Mouse (Mus musculus) thymus, postnatal 0 days (tissue): ENCODE measurements around the gene Gm3776. TPM values are rescaled to one million over a fixed set of nuclear protein-coding genes. Genes with fewer than 3 reads are reported as not detected.
"Not testable (repeated sequence)": the region's sequence is repeated elsewhere in the genome, so short reads cannot be mapped to it uniquely, and the experiment has no call there.

Experiments
- DNase-seq: peaks from one replicate; pipeline ENCODE4 v3.0.0-alpha.2; 2015; ENCODE audit warnings: low spot score
- polyA plus RNA-seq: library from polyadenylated mRNA; unstranded; fragments of >200 nt; fragmentation: Nextera tagmentation; extraction: Ambion mirVana; gene quantifications from 2 replicates; pipeline ENCODE4 v1.2.1, GENCODE M21; 2015

The Gm3776 gene
- polyA plus RNA-seq: 0.24 TPM in 1 of 2 replicates, not detected in the other

DNA sequence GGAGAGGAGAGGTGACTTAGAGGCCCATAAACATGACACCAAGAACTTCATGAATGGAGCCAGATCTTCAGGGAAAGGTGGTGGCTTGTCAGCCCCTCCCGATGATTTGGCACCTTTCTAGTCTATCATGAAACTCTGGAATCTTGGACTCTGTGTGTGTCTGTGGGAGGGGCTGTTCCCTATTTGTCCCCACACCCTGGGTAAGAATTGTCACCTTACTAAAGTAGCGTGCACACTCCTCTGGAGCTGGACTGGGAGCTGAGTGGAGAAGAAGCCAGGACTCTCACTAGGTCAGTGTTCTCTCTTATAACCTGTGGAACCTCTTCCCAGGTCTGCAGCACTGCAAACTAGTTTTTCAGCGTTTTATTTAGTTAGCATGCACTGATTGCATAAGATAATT, at the start of gene Gm3776:
TSS of gene Gm3776 (plus strand) at position 216 of the 400 bp plus-strand sequence.
- DNase-seq: not testable (repeated sequence)

DNA sequence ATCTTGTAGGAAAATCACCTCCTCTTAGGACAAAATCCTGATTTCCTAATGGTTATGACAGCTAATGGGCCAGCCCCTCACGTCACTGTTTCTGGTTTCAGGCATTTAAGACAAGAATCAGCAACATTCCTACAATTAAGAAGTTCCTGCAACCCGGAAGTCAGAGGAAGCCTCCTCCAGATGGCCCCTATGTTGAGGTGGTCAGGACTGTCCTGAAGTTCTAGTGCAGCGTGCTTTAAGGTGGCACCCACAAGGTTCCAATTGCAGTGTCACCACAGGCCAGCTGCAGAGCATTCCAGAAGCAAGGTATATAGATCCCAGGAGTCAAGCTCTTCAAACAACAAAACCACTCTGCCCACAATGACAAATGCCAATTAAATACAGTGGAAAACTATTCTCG, 48.0 kb upstream of the Gm3776 start:
- no peak for DNase-seq

- DNase-seq: no peak
Observed at GRCm38 (mm10) chr9:78210079-78210478, 46.9 kb upstream of the Gm3776 start.

DNA sequence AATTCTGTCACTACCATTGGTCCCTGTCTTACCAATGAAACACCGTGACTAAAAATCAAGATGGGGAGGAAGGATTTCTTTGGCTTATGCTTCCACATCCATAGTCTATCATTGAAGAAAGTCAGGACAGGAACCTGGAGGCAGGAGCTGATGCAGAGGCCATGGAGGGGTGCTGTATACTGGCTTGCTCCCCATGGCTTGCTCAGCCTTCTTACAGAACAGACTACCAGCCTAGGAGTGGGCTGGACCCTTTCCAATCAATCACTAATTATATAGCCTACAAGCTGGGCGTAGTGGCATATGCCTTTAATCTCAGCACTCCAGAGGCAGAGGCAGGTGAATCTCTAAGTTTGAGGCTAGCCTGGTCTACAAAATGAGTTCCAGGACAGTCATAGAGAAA, 46.1 kb upstream of the Gm3776 start:
- no peak for DNase-seq

DNA sequence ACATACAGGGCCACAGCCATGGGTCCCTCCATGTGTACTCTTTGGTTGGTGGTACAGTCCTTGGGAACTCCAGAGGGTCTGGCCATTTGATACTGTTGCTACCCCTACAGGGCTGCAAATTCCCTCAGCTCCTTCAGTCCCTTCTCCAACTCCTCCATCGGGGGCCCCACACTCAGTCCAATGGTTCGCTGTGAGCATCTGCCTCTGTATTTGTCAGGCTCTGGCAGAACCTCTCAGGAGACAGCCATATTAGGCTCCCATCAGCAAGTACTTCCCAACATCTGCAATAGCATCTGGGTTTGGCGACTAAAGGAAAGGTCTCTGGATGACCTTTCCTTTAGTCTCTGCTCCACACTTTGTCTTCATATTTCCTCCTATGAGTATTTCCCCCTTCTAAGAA, 45.4 kb upstream of the Gm3776 start:
- DNase-seq: no peak

DNA sequence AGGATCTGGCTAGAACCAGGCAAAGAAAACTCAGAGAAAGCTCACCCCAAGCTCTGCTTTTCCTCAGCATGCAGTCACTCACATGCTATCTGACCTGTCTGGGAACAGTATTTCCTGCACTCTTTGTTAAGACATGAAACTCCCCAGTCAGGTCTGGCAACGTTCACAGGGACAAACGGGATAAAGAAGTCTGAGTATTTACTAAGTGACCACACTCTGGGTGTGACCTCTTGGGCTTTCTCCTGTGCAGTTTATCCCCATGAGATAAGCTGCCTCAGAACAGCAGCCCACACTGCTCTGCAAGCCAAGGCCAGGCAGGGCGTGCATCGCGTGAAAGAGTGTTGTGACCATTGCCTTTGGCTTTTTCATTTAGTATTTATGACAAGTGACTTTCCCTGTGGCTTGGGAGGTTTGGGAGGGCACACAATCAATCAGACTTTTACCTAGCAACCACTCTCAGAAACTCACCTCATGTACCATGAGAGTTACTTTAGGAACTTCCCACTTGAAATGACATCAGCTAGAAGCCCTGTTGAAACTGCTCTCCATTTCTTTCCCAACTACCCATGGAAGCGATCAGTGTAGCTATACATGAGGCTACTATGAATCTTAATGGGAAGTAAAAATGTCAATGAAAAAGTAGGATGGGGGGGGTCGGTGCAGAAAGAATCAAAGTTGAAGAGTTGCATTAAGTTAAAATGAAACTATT, 44.4 kb upstream of the Gm3776 start:
- DNase-seq: no peak

- DNase-seq: no peak
Observed at GRCm38 (mm10) chr9:78217074-78217473, 39.9 kb upstream of the Gm3776 start.

DNA sequence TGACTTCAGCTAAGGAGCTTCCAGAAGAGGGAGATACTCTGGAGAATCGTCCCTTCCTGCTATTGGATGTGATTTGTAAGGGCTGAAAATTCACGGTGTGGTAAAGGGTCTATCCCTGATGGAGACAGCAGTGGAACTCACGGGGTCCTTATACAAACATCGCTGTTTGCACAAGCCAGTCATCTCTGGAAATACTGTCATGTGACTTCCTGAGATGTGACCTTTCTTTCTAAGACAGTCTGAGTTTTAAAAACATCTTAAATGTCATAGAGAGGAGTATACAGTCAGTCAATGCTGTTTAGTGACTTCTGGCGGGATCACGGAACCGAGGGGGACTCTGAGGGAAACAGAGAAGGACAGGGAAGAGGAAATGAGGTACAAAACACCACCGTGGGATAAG, 34.3 kb upstream of the Gm3776 start:
- no peak for DNase-seq

GRCm38 (mm10) chr9:78223221-78223902, 33.6 kb upstream of the Gm3776 start:
- no peak for DNase-seq

DNA sequence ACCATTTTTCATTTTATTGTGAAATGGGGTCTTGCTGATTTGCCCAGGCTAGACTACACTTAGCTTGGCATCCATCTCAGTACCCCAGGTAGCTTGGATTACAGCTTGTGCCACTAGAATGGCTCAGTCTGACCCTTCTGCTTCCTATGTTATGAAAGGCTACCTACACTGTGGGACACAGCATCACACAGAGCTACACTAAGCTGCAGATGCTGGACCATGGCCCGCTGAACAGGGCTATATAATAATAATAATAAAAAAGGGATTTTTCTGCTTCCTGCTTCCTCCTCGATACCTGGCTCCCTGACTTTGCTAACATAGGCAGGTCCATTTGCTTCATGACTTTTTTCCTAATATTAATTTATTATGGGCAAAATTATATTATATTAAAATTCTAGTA, 32.5 kb upstream of the Gm3776 start:
- DNase-seq: no peak

DNA sequence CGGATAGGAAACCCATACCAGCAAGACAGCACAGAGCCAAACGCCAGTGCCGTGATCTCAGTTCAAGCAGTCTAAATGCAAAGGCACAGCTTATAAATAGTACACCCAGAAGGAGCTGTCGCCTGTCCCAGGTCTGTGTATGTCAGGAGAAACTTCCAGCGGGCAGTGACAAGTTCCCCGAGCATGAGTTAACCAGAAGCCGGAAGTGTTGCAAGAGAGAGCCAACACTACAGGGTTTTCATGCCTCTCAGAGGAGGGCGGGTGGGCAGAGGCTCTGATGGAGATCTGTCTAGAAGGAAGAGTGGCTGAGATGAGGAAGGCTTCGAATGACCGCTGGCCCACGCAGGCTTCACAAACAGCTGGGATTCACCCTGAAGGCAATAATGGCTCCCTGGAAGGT, 31.6 kb upstream of the Gm3776 start:
- DNase-seq: no peak

DNA sequence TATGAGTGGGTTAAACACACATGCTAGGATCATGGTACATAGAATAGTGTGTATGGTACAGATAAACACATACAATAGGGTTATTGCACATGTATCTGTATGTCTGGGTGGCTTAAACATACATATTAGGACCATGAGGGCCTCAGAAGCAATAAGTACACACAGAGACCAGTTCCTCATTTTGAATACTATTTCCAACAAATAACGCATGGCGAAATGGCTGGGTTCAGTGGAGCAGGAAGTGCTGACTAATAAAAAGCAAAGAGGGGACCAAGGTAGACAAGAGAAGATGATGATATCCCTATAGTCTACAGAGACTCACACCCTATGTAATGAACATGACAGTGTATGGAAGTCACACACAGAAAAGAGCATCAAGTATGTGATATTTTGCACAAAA, 28.8 kb upstream of the Gm3776 start:
- no peak for DNase-seq

DNA sequence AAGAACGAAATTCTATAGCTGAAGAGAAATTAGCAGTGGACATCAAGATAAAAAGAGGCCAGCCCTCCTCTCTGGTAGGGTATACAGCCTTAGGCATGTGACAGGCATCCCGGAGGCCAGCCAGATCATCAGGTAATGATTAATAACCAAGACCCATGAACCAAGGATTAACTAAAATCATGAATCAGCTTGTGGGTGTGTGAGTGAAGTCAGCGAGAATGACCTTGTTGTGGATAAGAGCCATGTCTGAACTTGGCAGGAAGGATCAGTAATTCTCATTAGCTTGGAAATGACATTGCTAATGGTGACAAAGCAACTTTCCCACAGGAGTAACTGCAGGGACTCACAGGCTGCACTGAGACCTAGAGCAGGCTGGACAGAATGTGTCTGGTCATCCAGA, 27.3 kb upstream of the Gm3776 start:
- not testable (repeated sequence) for DNase-seq

GRCm38 (mm10) chr9:78230461-78230860, 26.5 kb upstream of the Gm3776 start, which contains the start of gene Gsta1:
Gene Gsta1 (plus strand): TSS chr9:78230656.
- DNase-seq: not testable (repeated sequence)

- not testable (repeated sequence) for DNase-seq
Observed at GRCm38 (mm10) chr9:78233121-78233695, 23.7 kb upstream of the Gm3776 start.

GRCm38 (mm10) chr9:78255683-78256470, 1.1 kb upstream of the Gm3776 start:
- DNase-seq: not testable (repeated sequence)

- not testable (repeated sequence) for DNase-seq
Observed at GRCm38 (mm10) chr9:78259688-78260087, 2.8 kb downstream of the Gm3776 start.

DNA sequence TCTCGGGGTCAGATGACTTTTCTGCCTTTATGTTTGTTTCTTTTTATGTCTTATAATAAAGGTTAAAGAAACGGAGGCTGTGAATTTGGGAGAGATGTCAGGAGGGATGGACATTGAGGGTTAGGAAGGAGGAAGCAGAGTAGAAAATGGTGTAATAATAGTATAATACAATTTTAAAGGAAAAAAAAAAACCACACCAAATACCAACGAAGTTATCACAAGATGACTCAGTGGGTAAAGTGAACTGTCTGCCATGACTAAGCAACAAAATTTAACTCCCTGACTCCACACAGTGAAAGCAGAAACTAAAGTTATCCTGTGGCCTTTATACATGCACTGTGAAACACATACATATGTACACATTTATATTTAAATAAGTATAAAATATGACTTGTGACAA, 14.0 kb downstream of the Gm3776 start:
- DNase-seq: not testable (repeated sequence)

DNA sequence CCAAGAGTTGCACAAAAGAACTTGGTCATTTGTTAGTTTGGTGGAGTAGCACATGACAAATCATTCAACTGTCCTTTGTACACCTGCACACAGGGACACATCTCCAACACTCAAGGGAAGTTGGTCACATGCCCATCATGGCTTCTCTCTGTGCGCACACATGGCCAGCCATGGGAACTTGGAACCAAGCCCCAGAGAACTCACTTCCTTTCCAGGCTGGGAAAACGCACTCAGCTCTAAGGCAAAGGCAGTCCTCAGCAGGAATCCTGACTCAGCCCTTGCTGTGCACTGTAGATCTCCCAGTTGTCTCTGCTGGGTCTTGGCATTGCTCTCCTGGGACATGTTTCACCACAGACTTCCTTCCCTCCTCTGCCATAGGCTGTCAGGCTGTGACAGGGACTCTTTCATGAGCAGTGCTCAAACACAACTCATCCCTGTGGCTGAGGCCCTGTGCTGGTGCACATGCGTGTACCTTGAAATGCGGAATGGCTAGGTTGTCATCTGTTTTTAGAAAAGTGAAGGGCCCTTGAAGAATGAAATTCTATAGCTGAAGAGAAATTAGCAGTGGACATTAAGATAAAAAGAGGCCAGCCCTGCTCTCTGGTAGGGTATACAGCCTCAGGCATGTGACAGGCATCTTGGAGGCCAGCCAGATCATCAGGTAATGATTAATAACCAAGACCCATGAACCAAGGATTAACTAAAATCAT, 25.2 kb downstream of the Gm3776 start:
- DNase-seq: not testable (repeated sequence)

DNA sequence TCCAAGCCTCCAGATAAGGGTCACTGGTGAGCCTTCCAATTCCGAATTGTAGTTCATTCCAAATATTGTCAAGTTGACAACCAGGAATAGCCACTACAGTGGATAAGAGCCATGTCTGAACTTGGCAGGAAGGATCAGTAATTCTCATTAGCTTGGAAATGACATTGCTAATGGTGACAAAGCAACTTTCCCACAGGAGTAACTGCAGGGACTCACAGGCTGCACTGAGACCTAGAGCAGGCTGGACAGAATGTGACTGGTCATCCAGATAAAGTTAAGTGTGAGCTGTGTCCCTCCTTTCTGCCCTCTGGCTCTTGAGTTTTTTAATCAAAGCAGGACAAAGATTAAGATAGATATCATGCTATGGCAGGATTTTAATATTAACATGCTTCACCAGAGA, 32.1 kb downstream of the Gm3776 start:
- DNase-seq: not testable (repeated sequence)

DNA sequence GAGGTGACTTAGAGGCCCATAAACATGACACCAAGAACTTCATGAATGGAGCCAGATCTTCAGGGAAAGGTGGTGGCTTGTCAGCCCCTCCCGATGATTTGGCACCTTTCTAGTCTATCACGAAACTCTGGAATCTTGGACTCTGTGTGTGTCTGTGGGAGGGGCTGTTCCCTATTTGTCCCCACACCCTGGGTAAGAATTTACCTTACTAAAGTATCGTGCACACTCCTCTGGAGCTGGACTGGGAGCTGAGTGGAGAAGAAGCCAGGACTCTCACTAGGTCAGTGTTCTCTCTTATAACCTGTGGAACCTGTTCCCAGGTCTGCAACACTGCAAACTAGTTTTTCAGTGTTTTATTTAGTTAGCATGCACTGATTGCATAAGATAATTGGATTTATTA, 32.8 kb downstream of the Gm3776 start, which contains the start of gene Gm10639:
TSS of gene Gm10639 (plus strand) at position 201 of the 400 bp plus-strand sequence.
- not testable (repeated sequence) for DNase-seq
